Mouse (Mus musculus) T-helper 1 cell (primary cell): Measurements from ENCODE around the gene Immt.

Experiments
- in situ Hi-C: fragments of 300-600 bp; cut with MboI, MseI; formaldehyde crosslinking; loops from one replicate; pipeline ENCODE4 v1.15.1; 2025; ENCODE audit warnings: high pct_unique_total_duplicates

Gene Immt

GRCm38 (mm10) chr6:71830690-71831580 is at the start of gene Immt:
Gene Immt, plus strand, starts transcription at chr6:71831331.
- in situ Hi-C loops = no loop called here

- in situ Hi-C loops = no loop called here
Measured at GRCm38 (mm10) chr6:71783165-71783564, 48.0 kb upstream of the Immt start.

GRCm38 (mm10) chr6:71788348-71788747 is 42.8 kb upstream of the Immt start:
- in situ Hi-C loops = no loop called here

GRCm38 (mm10) chr6:71791771-71792170 is 39.4 kb upstream of the Immt start:
- in situ Hi-C loops = no loop called here

- in situ Hi-C loops = no loop called here
Measured at GRCm38 (mm10) chr6:71799391-71799790, 31.7 kb upstream of the Immt start.

GRCm38 (mm10) chr6:71801011-71801713 is 30.0 kb upstream of the Immt start:
- in situ Hi-C loops = loop anchor here (10.0 kb wide), 2 partner anchors 376 to 506 kb away; no protein-coding TSS in a partner anchor

GRCm38 (mm10) chr6:71801714-71802094 is 29.4 kb upstream of the Immt start:
- in situ Hi-C loops = loop anchor here (10.0 kb wide), 2 partner anchors 377 to 507 kb away; no protein-coding TSS in a partner anchor

GRCm38 (mm10) chr6:71803609-71804008 is 27.5 kb upstream of the Immt start:
- in situ Hi-C loops = loop anchor here (10.0 kb wide), 2 partner anchors 379 to 509 kb away; no protein-coding TSS in a partner anchor

- in situ Hi-C loops = loop anchor here (10.0 kb wide), 2 partner anchors 379 to 509 kb away; no protein-coding TSS in a partner anchor
Measured at GRCm38 (mm10) chr6:71804061-71804829, 26.9 kb upstream of the Immt start.

- in situ Hi-C loops = loop anchor here (5.0 to 10.0 kb wide), 3 partner anchors 174 to 512 kb away; partner anchors contain the start of gene Kdm3a
Measured at GRCm38 (mm10) chr6:71806713-71807112, 24.4 kb upstream of the Immt start.

- in situ Hi-C loops = loop anchor here (5.0 to 10.0 kb wide), 3 partner anchors 178 to 515 kb away; partner anchors contain the start of gene Kdm3a
Measured at GRCm38 (mm10) chr6:71809890-71810289, 21.2 kb upstream of the Immt start.

GRCm38 (mm10) chr6:71812820-71813219 is 18.3 kb upstream of the Immt start:
- in situ Hi-C loops = no loop called here

GRCm38 (mm10) chr6:71819764-71820292 is 11.3 kb upstream of the Immt start:
- in situ Hi-C loops = loop anchor here (10.0 kb wide), 1 partner anchor 1345 kb away; no protein-coding TSS in a partner anchor

GRCm38 (mm10) chr6:71823085-71823484 is 8.0 kb upstream of the Immt start:
- in situ Hi-C loops = loop anchor here (10.0 kb wide), 1 partner anchor 1342 kb away; no protein-coding TSS in a partner anchor

- in situ Hi-C loops = loop anchor here (10.0 kb wide), 1 partner anchor 1341 kb away; no protein-coding TSS in a partner anchor
Measured at GRCm38 (mm10) chr6:71823488-71823887, 7.6 kb upstream of the Immt start.

- in situ Hi-C loops = loop anchor here (10.0 kb wide), 1 partner anchor 1341 kb away; no protein-coding TSS in a partner anchor
Measured at GRCm38 (mm10) chr6:71823961-71824360, 7.2 kb upstream of the Immt start.

- in situ Hi-C loops = loop anchor here (10.0 kb wide), 1 partner anchor 1338 kb away; no protein-coding TSS in a partner anchor
Measured at GRCm38 (mm10) chr6:71826869-71827268, 4.3 kb upstream of the Immt start, which contains the start of gene Mrpl35. Gene Mrpl35, minus strand, starts transcription at chr6:71826969.

- in situ Hi-C loops = loop anchor here (10.0 kb wide), 1 partner anchor 1335 kb away; no protein-coding TSS in a partner anchor
Measured at GRCm38 (mm10) chr6:71829768-71830167, 1.4 kb upstream of the Immt start.

GRCm38 (mm10) chr6:71831581-71831960 is 440 bp downstream of the Immt start:
- in situ Hi-C loops = no loop called here

- in situ Hi-C loops = no loop called here
Measured at GRCm38 (mm10) chr6:71836811-71837210, 5.7 kb downstream of the Immt start.

GRCm38 (mm10) chr6:71839815-71840214 is 8.7 kb downstream of the Immt start:
- in situ Hi-C loops = no loop called here
